Mouse (Mus musculus) layer of hippocampus, postnatal 10 days (tissue): ENCODE measurements around the gene Best2. TPM values are rescaled to one million over a fixed set of nuclear protein-coding genes. Genes with fewer than 3 reads are reported as not detected.
A peak's percentile ranks its signal among the peaks of the same experiment; 100 is the strongest.

Experiments used
- DNase-seq, 2 experiments: peaks; one replicate each; pipeline ENCODE4 v3.0.0; 2021; ENCODE audit warnings: low spot score in 2 of 2
- long read RNA-seq: library from polyadenylated mRNA; stranded (forward); transcript quantifications from one replicate; pipeline ENCODE4 v2.0.0, GENCODE M21; 2023
- total RNA-seq, 2 experiments: library from RNA; stranded (reverse); gene quantifications; 2 replicates each; pipeline ENCODE4 v1.2.3; 2021

The Best2 gene
- total RNA-seq: not detected
- long read RNA-seq: 0 reads

GRCm38 (mm10) chr8:85014431-85014830, at the start of gene Best2:
TSS of gene Best2 (minus strand) at chr8:85014531.
- no peak for DNase-seq

GRCm38 (mm10) chr8:85062603-85063002, 48.3 kb upstream of the Best2 start:
- DNase-seq: no peak

GRCm38 (mm10) chr8:85059879-85060616, 45.7 kb upstream of the Best2 start, which contains the start of gene Fbxw9:
TSS of gene Fbxw9 (plus strand) at chr8:85060055.
- DNase-seq: peak; percentile 88 to 89

GRCm38 (mm10) chr8:85057367-85057766, 43.0 kb upstream of the Best2 start:
- DNase-seq: no peak

- DNase-seq: no peak
Observed at GRCm38 (mm10) chr8:85043619-85044018, 29.3 kb upstream of the Best2 start.

- DNase-seq: peak; percentile 42 to 57
Observed at GRCm38 (mm10) chr8:85037681-85038531, 23.6 kb upstream of the Best2 start.

- no peak for DNase-seq
Observed at GRCm38 (mm10) chr8:85037366-85037680, 23.0 kb upstream of the Best2 start.

- DNase-seq: peak; percentile 84 to 89
Observed at GRCm38 (mm10) chr8:85036718-85037365, 22.5 kb upstream of the Best2 start, which contains the start of gene Tnpo2. TSS of gene Tnpo2 (plus strand) at chr8:85036915.

GRCm38 (mm10) chr8:85036381-85036717, 22.0 kb upstream of the Best2 start:
- no peak for DNase-seq

GRCm38 (mm10) chr8:85035728-85036310, 21.5 kb upstream of the Best2 start:
- DNase-seq: no peak

GRCm38 (mm10) chr8:85035165-85035727, 20.9 kb upstream of the Best2 start:
- no peak for DNase-seq

- DNase-seq: peak; percentile 69 to 77
Observed at GRCm38 (mm10) chr8:85034764-85035163, 20.4 kb upstream of the Best2 start.

- no peak for DNase-seq
Observed at GRCm38 (mm10) chr8:85033867-85034266, 19.5 kb upstream of the Best2 start.

- no peak for DNase-seq
Observed at GRCm38 (mm10) chr8:85032622-85033311, 18.4 kb upstream of the Best2 start.

- no peak for DNase-seq
Observed at GRCm38 (mm10) chr8:85029271-85029670, 14.9 kb upstream of the Best2 start.

GRCm38 (mm10) chr8:85027922-85028321, 13.6 kb upstream of the Best2 start:
- no peak for DNase-seq

- DNase-seq: no peak
Observed at GRCm38 (mm10) chr8:85027516-85027855, 13.2 kb upstream of the Best2 start.

GRCm38 (mm10) chr8:85026670-85027515, 12.6 kb upstream of the Best2 start, which contains the start of gene Trir:
TSS of gene Trir (plus strand) at chr8:85026823.
- peak; percentile 94 to 97 for DNase-seq

- peak; percentile 81 to 83 for DNase-seq
Observed at GRCm38 (mm10) chr8:85025098-85025932, 11.0 kb upstream of the Best2 start, which contains the start of gene Asna1. TSS of gene Asna1 (minus strand) at chr8:85025281.
